Mouse (Mus musculus): ENCODE measurements around the gene Nedd9.

DNA sequence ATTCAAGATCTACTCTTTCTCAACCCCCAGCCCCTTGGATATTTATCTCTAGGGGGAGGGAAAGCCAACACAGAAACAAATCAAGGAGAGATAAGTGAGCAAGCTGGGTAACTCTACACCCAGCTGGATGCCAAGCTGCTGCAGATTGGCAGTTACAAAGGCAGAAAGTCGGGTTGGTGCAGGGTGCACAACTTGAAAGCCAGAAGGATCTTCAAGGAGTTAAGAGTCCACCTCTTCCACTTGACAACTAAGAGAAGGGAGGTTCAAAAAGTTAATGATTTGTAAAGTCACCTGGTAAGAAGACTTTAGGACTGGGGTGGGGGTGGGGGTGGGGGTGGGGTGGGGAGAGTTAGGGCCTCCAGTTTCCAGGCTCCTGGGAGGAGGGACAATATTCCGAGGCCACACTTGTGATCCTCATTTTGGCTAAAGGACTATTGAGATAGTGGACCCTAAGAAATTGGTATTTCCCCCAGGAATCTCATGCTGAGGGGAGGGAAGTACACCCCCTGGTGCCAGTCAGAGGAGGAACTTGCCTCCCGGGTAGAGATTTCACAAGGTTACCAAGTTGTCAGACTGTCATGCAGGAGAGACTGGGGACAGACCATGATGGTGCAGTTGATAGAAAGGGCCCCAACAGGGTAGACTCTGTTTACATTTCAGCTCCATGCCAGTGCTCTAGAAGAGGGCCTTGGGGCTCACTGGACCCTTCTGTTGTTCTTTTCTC, 143.8 kb downstream of the Nedd9 start:
- TF ChIP-seq POLR2A (IDR thresholded peaks at IDR 0.05; ENCODE audit: borderline replicate concordance, extremely low read depth, low read depth, low read length) (no peak), CTCF (IDR thresholded peaks at IDR 0.05; ENCODE audit: insufficient read depth, low read length) (no peak)

Data from lung, adult 2 months (tissue).